In genomic region chr2:92143932-92144331, GRCm38 (mm10) we compare ENCODE assay signal across 26 mouse cellular contexts. TPM values are rescaled to one million over a fixed set of nuclear protein-coding genes. Genes with fewer than 3 reads are reported as not detected.
DNase-seq lines count a peak whose midpoint lies in the region; ATAC-seq and TF ChIP-seq lines count a peak whose summit lies in the region.
"Had no signal": no experiment of that assay in that cellular context is flagged by ENCODE, and none has a peak within 500 bp of the region (broad histone marks: within the 10 kb centered on the region; RNA-seq: fewer than 3 reads in every experiment).

No protein-coding gene starts in this region.

- H3K4me2 ChIP-seq in hindbrain, embryonic 11.5 days (replicated peaks; ENCODE audit: low read depth, low read length): no peak overlapping the region
- H3K4me2 ChIP-seq: embryonic facial prominence, embryonic 13.5 days; forebrain, embryonic 12.5 days; forebrain, embryonic 15.5 days; heart, embryonic 11.5 days; hindbrain, embryonic 13.5 days; intestine, embryonic 15.5 days had no signal

- H3K27ac ChIP-seq in heart, embryonic 10.5 days: no peak overlapping the region
- H3K27ac ChIP-seq in ES-E14 (ENCODE audit: insufficient read depth, low read depth, low read length, poor library complexity, severe bottlenecking): peak overlapping the region; percentile 96
- no peak overlapping the region for H3K27ac ChIP-seq in hindbrain, embryonic 11.5 days (ENCODE audit: low read depth, low read length)
- no peak overlapping the region for H3K27ac ChIP-seq in embryonic facial prominence, embryonic 10.5 days (replicated peaks)
- H3K27ac ChIP-seq: embryonic facial prominence, embryonic 13.5 days; forebrain, embryonic 12.5 days; forebrain, embryonic 15.5 days; heart, adult 2 months; hindbrain, embryonic 13.5 days; intestine, embryonic 15.5 days had no signal

- H3K27me3 ChIP-seq in heart, embryonic 10.5 days (ENCODE audit: insufficient read depth, poor library complexity, severe bottlenecking): peaks cover 5% of the 10 kb centered on the region; the same call in 1 of the 2 replicates
- H3K27me3 ChIP-seq in hindbrain, embryonic 11.5 days (ENCODE audit: control insufficient read depth, insufficient read depth, low read length): no peaks in the 10 kb centered on the region
- H3K27me3 ChIP-seq in embryonic facial prominence, embryonic 10.5 days (replicated peaks; ENCODE audit: low read depth, poor library complexity, severe bottlenecking): no peaks in the 10 kb centered on the region
- H3K27me3 ChIP-seq: CH12.LX; embryonic facial prominence, embryonic 13.5 days; forebrain, embryonic 12.5 days; forebrain, embryonic 15.5 days; hindbrain, embryonic 13.5 days; intestine, embryonic 15.5 days had no signal

- in situ Hi-C loops in ES-E14 (cut with MboI; ENCODE audit: low sequenced_read_pairs in 2 of 2, unreplicated experiment in 2 of 2): no loop called here

- DNase-seq in heart, adult 11 months: peak; percentile 7
- no peak for DNase-seq in heart, embryonic 10.5 days (ENCODE audit: low spot score)
- DNase-seq in ES-E14 (ENCODE audit: low read depth, low spot score) (peak; percentile 52), ZHBTc4 (ENCODE audit: low read depth, low spot score) (peak; percentile 89)
- no peak for DNase-seq in hindbrain, embryonic 11.5 days (ENCODE audit: low spot score)
- no peak for DNase-seq in embryonic facial prominence, embryonic 10.5 days (ENCODE audit: low spot score)
- DNase-seq: adrenal gland, adult 8-10 months; adrenal gland, postnatal 36 days; B cell, adult 2 months; cerebellum, adult 18-20 months; cerebellum, adult 9-10 months; cerebellum, postnatal 14 days; gastrocnemius, postnatal 25 days; heart, adult 2 months; kidney, adult 18-20 months; kidney, adult 9 months had no signal

- peaks cover 13% of the 10 kb centered on the region for H3K4me1 ChIP-seq in heart, embryonic 10.5 days
- peaks cover 8 to 23% of the 10 kb centered on the region in 2 experiments; a peak in 3 of 4 replicates for H3K4me1 ChIP-seq in ES-E14 (ENCODE audit: control insufficient read depth in 2 of 2, insufficient read depth in 2 of 2, low read length in 2 of 2, poor library complexity in 1 of 2)
- H3K4me1 ChIP-seq in hindbrain, embryonic 11.5 days (replicated peaks; ENCODE audit: control insufficient read depth, insufficient read depth, low read length): no peaks in the 10 kb centered on the region
- H3K4me1 ChIP-seq in embryonic facial prominence, embryonic 10.5 days: peaks cover 19% of the 10 kb centered on the region
- H3K4me1 ChIP-seq: intestine, embryonic 15.5 days had no signal

- no peaks in the 10 kb centered on the region for H3K36me3 ChIP-seq in heart, embryonic 10.5 days
- H3K36me3 ChIP-seq in ES-E14 (ENCODE audit: control insufficient read depth, insufficient read depth, low read length, poor library complexity, severe bottlenecking): no peaks in the 10 kb centered on the region
- H3K36me3 ChIP-seq in hindbrain, embryonic 11.5 days (ENCODE audit: control insufficient read depth, insufficient read depth, low read length): no peaks in the 10 kb centered on the region
- H3K36me3 ChIP-seq in embryonic facial prominence, embryonic 10.5 days (replicated peaks): no peaks in the 10 kb centered on the region
- H3K36me3 ChIP-seq: embryonic facial prominence, embryonic 13.5 days; forebrain, embryonic 12.5 days; forebrain, embryonic 15.5 days; hindbrain, embryonic 13.5 days; intestine, embryonic 15.5 days had no signal

- 41% methylated on average over 5 of the region's 5 CpGs for WGBS in heart, embryonic 10.5 days
- 27% methylated on average over 5 of the region's 5 CpGs for WGBS in hindbrain, embryonic 11.5 days
- 31% methylated on average over 5 of the region's 5 CpGs for WGBS in embryonic facial prominence, embryonic 10.5 days

- no peak overlapping the region for H3K4me3 ChIP-seq in heart, embryonic 10.5 days
- no peak overlapping the region for H3K4me3 ChIP-seq in ES-E14 (ENCODE audit: insufficient read depth in 1 of 2, low read depth in 1 of 2, low read length in 2 of 2, poor library complexity in 1 of 2, severe bottlenecking in 1 of 2)
- H3K4me3 ChIP-seq in hindbrain, embryonic 11.5 days (ENCODE audit: low read depth, low read length): no peak overlapping the region
- H3K4me3 ChIP-seq in embryonic facial prominence, embryonic 10.5 days: no peak overlapping the region
- H3K4me3 ChIP-seq: embryonic facial prominence, embryonic 13.5 days; erythroblast, embryonic 14.5 days; forebrain, embryonic 12.5 days; forebrain, embryonic 15.5 days; heart, adult 2 months; hindbrain, embryonic 13.5 days; intestine, embryonic 15.5 days had no signal

- no peak for ATAC-seq in hindbrain, embryonic 11.5 days (ENCODE audit: low FRiP score)
- ATAC-seq: activated CD4-positive, CD25-positive, alpha-beta regulatory T cell, adult 4 months; forebrain, embryonic 15.5 days; hindbrain, embryonic 16.5 days; intestine, embryonic 15.5 days had no signal

- H3K9me3 ChIP-seq in heart, embryonic 10.5 days: no peaks in the 10 kb centered on the region
- no peaks in the 10 kb centered on the region for H3K9me3 ChIP-seq in ES-E14 (ENCODE audit: control insufficient read depth, insufficient read depth, low read depth, low read length)
- H3K9me3 ChIP-seq in hindbrain, embryonic 11.5 days (ENCODE audit: control insufficient read depth, low read length): no peaks in the 10 kb centered on the region
- no peaks in the 10 kb centered on the region for H3K9me3 ChIP-seq in embryonic facial prominence, embryonic 10.5 days
- H3K9me3 ChIP-seq: embryonic facial prominence, embryonic 13.5 days; forebrain, embryonic 12.5 days; forebrain, embryonic 15.5 days; hindbrain, embryonic 13.5 days; intestine, embryonic 15.5 days had no signal

- H3K9ac ChIP-seq in ES-E14 (ENCODE audit: insufficient read depth, low read depth, low read length, poor library complexity, severe bottlenecking): no peak overlapping the region
- H3K9ac ChIP-seq in hindbrain, embryonic 11.5 days (ENCODE audit: low read depth, low read length): no peak overlapping the region
- H3K9ac ChIP-seq: embryonic facial prominence, embryonic 13.5 days; forebrain, embryonic 12.5 days; forebrain, embryonic 15.5 days; hindbrain, embryonic 13.5 days; intestine, embryonic 15.5 days had no signal

TF ChIP-seq in ES-E14, 5 proteins besides CTCF, POLR2A, EP300 and RAD21:
- TF ChIP-seq ZNF384 (IDR thresholded peaks at IDR 0.05; ENCODE audit: low read depth, low read length) (no peak), HCFC1 (IDR thresholded peaks at IDR 0.05; ENCODE audit: borderline replicate concordance, insufficient read depth, low read length) (no peak), ZC3H11A (IDR thresholded peaks at IDR 0.05; ENCODE audit: borderline replicate concordance, low read depth, low read length) (no peak), CHD2 (IDR thresholded peaks at IDR 0.05; ENCODE audit: low read depth, low read length) (no peak), MAFK (IDR thresholded peaks at IDR 0.05; ENCODE audit: insufficient read depth, low read depth, low read length) (no peak)

RNA-seq across cellular contexts. Expression of gene Phf21a, which starts 51.0 kb away (rescaled TPM):
- polyA plus RNA-seq in heart, embryonic 10.5 days (2016; fragmentation: Nextera tagmentation; extraction: Ambion mirVana): 20.6 and 30.3 TPM in 2 replicates
- total RNA-seq in ES-E14 (2012; rRNA removed): 23.5 and 29.4 TPM in 2 replicates
- 30.8 and 46.2 TPM in 2 replicates for polyA plus RNA-seq in hindbrain, embryonic 11.5 days (2014; fragmentation: Nextera tagmentation; extraction: Ambion mirVana)
- polyA plus RNA-seq in embryonic facial prominence, embryonic 10.5 days (2016; fragmentation: Nextera tagmentation; extraction: Ambion mirVana): 41.3 and 42.3 TPM in 2 replicates

Comparison
In these comparisons a context has a peak if more than half of its experiments do, and no peak if none do; other contexts are left out.
1. DNase-seq: peak in heart, adult 11 months (single experiment), ES-E14 (single experiment) and ZHBTc4 (single experiment); none in heart, embryonic 10.5 days (single experiment), hindbrain, embryonic 11.5 days (single experiment) and embryonic facial prominence, embryonic 10.5 days (single experiment).